Mouse (Mus musculus) regulatory T cell (primary cell): Measurements from ENCODE around the gene Arhgef2.

Experiments used
- in situ Hi-C: fragments of 300-600 bp; cut with MboI, MseI; formaldehyde crosslinking; loops from one replicate; pipeline ENCODE4 v1.15.1; 2025; ENCODE audit warnings: high pct_unique_total_duplicates

Gene Arhgef2

GRCm38 (mm10) chr3:88591044-88591443 is 14.7 kb upstream of the Arhgef2 start:
- in situ Hi-C loops, result no loop called here

DNA sequence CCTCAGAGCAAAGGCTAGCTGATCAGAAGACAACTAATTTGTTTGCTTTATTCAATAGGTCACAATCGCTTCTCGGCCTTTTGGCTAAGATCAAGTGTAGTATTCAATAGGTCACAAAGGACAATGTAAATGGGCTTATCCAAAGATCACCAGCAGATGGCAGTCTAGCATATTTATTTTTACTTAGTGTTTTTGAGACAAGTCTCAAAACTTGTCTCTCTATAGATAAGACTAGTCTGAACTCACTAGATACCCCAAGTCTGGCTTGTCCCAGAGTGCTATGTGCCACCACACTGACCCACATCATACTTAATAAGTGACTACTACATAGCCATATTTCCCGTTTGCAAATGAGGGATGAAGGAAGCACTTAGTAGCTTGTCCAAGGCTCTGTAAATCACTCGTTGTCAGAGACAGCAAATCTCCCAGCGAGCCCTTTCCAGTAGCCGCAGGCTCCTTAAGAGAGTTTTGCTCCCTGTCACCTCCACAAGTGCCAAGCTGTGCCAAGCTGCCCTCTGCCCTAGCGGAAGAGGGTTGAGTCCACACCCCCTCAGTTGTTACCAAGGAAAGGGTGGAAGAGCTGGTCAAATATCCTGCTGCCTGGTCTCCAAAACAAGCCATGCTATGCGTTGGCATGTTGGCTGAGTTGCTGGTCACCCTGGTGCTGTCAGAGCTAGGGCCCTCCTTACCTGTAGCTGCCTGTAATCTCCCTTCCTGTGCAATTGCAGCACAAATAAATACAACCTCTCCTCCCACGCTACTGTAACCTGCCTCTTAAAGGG is 13.6 kb upstream of the Arhgef2 start:
- in situ Hi-C loops, result no loop called here

DNA sequence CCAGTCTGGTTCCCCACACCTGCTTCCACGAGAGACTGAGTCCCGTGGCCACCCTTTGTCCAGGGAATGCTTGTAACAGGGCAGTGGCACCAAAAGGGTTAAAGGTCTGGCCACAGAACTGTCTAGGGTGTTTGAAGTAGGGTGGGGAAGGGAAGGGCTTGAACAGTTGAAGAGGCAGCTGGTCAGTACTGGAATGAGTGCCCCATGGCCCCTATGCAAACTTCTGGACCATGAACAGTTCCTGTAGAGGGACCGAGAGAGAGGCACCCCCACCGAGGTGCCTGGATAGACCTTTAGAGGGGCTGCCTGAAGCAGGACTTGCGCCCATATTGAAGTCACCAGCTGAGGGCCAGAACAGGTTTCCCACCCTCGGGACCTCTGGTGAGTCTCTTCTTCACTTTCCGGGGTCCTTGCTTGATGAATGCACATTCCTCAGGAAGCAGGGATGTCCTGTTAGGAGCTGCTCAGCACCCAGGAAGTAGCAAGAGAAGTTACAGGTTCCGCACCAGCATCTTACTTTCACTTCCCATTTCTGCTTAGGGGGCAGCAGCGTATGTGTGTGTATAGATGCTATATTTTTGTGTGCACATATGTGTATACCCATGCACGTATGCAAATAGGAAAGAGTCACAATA is 12.7 kb upstream of the Arhgef2 start:
- in situ Hi-C loops, result no loop called here

DNA sequence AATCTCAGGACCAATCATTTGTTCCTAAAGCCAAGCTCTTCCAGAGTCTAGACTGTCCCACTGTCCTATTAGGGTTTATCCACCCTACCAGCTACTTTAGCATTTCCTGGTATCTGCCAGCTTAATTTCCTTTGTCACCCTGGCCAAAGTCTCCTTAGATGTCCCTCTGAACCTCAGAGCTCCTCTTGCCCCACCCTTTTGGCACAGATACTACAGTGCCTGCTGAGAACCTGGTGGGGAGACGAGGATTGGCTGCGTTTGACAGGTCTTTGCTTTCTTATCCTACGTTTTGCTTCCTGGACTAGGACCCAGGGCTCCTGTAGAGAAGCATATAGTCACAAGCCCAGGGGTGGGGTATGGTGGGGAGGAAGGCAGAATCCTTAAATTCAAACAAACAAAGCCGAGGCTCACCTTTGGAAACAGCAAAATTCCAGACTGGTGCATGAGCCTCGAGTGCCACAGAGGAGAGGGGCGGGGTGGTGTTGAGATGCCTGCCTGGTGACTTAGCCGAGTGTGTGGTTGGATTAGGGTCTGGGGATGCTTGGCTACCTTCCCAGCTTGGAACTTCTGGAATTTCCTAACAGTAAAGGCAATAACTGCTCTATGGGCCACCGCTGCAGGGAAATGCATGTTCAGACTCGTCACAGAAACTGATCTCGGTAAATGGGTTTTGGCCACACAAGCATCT is 11.7 kb upstream of the Arhgef2 start:
- in situ Hi-C loops, result no loop called here

- in situ Hi-C loops, result loop anchor here (5.0 kb wide), 1 partner anchor 36 kb away; no protein-coding TSS in a partner anchor
These were observed 9.2 kb upstream of the Arhgef2 start for GRCm38 (mm10) chr3:88596547-88596946.

- in situ Hi-C loops, result no loop called here
These were observed 3.3 kb upstream of the Arhgef2 start for GRCm38 (mm10) chr3:88602466-88602865.

GRCm38 (mm10) chr3:88603714-88604161 is 2.0 kb upstream of the Arhgef2 start:
- in situ Hi-C loops, result no loop called here

DNA sequence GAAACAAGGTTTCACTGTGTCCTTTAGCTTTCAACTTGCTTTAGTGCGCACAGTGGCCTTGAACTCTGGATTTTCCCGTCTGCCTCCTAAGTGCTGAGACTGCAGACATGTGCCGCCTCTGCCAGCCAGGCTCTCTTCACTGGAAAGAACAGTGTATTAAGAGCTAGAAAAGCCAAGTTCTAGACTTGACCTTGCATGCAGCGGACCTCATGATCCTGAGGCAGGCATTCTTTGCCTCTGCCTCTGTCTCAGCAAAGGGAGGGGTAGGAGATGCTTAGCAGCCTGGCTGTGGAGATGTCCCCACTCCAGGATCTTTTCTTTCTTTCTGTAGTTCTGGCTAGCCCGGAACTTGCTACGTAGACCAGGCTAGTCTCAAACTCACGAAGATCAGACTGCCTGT is 903 bp upstream of the Arhgef2 start:
- in situ Hi-C loops, result no loop called here

- in situ Hi-C loops, result no loop called here
These were observed 1.4 kb downstream of the Arhgef2 start for GRCm38 (mm10) chr3:88607065-88607757.

GRCm38 (mm10) chr3:88607758-88608138 is 2.0 kb downstream of the Arhgef2 start:
- in situ Hi-C loops, result no loop called here

GRCm38 (mm10) chr3:88609066-88609465 is 3.3 kb downstream of the Arhgef2 start:
- in situ Hi-C loops, result no loop called here

DNA sequence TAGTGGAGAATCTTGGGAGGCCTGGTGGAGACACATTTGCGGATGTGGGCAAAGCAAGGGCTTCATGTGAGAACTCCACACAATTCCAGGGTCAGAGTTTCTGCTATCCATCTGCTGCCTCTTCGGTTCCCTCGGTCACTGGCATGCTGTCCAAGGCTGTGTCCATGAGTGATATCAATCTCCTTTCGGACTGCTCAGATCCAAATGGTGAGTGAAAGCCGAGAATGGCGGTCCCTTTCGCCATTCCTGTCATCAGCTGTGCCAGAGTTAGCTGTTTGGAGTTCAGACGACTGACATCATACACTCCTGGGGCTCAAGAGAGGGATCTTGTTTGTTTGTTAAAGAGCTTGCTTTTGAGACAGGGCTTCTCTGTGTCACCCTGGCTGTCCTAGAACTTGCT is 8.7 kb downstream of the Arhgef2 start:
- in situ Hi-C loops, result no loop called here

- in situ Hi-C loops, result no loop called here
These were observed 9.4 kb downstream of the Arhgef2 start for GRCm38 (mm10) chr3:88615117-88615516.

- in situ Hi-C loops, result no loop called here
These were observed 10.2 kb downstream of the Arhgef2 start for GRCm38 (mm10) chr3:88615902-88616391.

DNA sequence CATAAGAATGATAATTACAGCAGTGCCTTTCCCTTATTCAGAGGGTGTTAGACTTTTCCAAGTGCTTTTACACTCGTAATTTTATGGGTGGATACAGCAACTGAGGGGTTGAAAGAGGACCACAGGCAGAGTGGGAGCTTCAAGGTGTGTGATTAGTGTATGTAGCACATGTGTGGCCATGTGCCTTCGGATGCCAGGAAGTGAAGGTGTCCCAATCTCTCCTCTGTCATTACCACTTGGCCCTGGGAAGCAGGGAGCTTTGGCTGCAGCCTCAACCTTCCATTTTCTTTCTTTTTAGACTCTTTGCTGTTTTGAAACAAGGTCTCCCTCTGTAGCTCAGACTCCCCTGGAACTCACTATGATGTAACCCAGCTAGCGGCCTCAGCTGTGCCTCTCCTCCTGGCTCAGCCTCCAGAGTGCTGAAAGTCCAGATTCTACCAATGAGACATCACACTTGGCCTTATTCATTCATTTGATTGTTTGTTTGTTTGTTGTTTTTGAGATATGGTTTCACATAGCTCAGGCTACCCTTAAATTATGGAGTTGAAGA is 11.3 kb downstream of the Arhgef2 start:
- in situ Hi-C loops, result no loop called here

- in situ Hi-C loops, result no loop called here
These were observed 12.5 kb downstream of the Arhgef2 start for GRCm38 (mm10) chr3:88618074-88618871.

DNA sequence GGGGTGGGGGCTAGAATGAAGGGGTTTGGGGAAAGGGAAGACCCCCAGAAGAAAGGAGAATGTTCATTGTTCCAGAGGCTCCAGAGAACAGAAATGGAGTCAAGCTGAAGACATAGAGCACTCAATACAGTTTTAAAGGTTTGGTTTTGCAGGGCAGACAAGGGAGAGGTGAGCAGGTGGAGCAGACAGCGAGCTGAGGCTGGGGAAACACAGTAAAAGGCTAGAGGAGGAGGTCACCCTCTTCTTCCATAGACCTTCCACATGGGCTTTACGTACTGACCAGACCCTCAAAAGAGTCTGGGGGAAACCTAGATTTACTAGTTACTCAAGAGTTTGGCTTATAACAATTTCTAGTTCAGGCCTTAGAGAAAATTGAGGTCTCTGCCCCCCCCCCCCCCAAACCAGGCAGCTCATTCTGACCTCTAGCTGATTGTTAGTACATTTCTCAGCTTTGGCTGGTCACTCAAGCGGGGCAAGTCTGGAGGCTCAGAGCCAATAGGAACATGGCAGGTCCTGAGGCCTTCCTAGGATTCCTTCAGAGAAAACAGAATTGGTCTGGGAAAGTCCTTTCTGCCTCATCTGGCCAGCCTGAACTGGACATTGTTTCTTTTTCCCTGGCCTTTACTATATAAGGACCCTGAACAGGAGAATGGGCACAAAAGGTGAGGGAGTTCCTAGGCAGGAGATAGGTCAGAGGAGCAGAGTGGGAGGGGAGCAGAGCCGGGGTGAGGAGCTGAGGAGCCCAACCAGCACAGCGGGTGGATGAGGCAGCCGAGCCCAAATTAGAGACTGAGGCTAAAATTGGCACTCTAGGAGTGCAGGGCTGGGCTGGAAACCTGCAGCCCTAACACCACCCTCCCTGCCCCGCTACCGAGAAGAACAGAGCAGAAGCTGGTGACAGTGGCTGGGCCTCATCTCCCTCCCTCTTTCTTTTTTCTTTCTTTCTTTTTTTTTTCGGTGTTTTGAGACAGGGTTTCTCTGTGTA is 13.6 kb downstream of the Arhgef2 start:
- in situ Hi-C loops, result no loop called here

DNA sequence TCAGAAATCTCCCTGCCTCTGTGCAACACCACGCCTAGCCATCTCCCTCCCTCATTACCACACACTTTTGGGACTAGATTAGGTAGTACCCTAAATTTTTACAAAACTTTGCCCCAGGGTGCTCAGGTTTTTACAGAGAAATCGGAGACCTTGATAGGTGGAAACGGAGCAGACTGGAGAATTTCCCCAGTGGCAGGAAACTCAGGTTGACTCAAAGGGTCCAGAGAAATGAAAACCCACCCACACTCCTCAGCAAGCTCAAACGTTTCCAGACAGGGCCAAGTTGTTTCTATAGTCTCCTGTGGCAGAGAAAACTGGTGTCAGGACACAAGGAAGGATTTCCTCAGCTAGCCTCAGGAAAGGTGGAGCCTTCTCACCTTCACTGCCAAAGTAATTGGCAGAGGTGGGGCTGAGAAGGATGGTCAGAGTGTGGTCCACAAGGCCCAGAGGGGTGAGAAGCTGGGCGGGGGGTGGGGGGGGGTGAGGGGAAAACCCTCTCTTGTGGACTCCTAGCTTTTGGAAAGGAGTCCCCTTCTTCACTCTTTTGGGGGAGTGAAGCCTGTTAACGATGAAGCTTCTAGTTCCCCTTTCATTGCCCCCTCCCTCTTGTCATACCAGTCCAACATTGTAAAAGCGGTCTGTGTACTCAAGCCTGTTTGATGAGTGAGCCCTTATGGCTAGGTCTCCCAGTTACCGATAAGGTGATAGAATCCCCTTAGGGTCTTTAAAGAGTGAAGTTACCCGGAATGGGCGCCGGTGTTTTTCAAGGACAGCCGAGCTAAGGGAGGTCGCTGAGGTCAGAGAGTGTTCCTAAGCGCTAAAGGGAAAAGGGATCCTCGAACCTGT is 14.6 kb downstream of the Arhgef2 start:
- in situ Hi-C loops, result no loop called here
